Mouse (Mus musculus): ENCODE data around the gene Nat10.

DNA sequence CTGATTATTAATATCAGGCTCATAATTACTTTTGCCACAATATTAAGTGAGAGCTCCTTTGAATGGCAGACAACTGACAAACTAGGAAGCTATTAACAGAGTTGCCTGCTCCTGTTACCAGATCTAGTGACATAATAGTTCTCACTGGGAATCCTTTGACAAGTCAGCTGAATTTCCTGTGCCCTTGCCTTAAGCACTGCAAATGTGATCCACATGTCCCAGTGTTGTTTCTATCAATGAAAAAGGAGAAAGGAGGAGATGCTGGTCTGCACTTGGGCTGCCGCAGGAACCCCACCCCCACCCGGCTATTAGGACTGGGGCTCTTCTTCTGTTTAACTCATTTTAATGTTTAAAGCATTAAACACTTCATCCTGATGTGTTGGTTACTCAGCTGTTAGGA lies 84.3 kb downstream of the Nat10 start:
- TF ChIP-seq POLR2A (IDR thresholded peaks at IDR 0.05; ENCODE audit: borderline replicate concordance, extremely low read depth, insufficient read depth, insufficient read length, poor library complexity, severe bottlenecking) (no peak), CTCF (IDR thresholded peaks at IDR 0.05; ENCODE audit: borderline replicate concordance, extremely low read depth, insufficient read depth, insufficient read length) (no peak)
